Mouse (Mus musculus): ENCODE measurements around the gene Hoxb8.

The Hoxb8 gene

GRCm38 (mm10) chr11:96268031-96268745, 13.5 kb upstream of the Hoxb8 start:
- DNase-seq (ENCODE audit: low spot score in 2 of 2), result no peak

GRCm38 (mm10) chr11:96269869-96270268, 11.8 kb upstream of the Hoxb8 start:
- no peak for DNase-seq (ENCODE audit: low spot score in 2 of 2)

- no peak for DNase-seq (ENCODE audit: low spot score in 2 of 2)
These were observed 10.6 kb upstream of the Hoxb8 start, which contains the start of gene Hoxb9 for GRCm38 (mm10) chr11:96270996-96271540. Gene Hoxb9 (plus strand): TSS chr11:96271457.

GRCm38 (mm10) chr11:96271541-96272011, 10.1 kb upstream of the Hoxb8 start:
- DNase-seq (ENCODE audit: low spot score in 2 of 2), result no peak

GRCm38 (mm10) chr11:96272024-96272921, 9.4 kb upstream of the Hoxb8 start:
- no peak for DNase-seq (ENCODE audit: low spot score in 2 of 2)

GRCm38 (mm10) chr11:96274428-96274827, 7.3 kb upstream of the Hoxb8 start:
- no peak for DNase-seq (ENCODE audit: low spot score in 2 of 2)

- no peak for DNase-seq (ENCODE audit: low spot score in 2 of 2)
These were observed 5.8 kb upstream of the Hoxb8 start for GRCm38 (mm10) chr11:96275896-96276295.

- no peak for DNase-seq (ENCODE audit: low spot score in 2 of 2)
These were observed 4.3 kb upstream of the Hoxb8 start for GRCm38 (mm10) chr11:96277151-96278044.

- DNase-seq (ENCODE audit: low spot score in 2 of 2), result no peak
These were observed 3.4 kb upstream of the Hoxb8 start for GRCm38 (mm10) chr11:96278324-96278723.

- peak; percentile 81 to 88 for DNase-seq (ENCODE audit: low spot score in 2 of 2)
These were observed 2.9 kb upstream of the Hoxb8 start for GRCm38 (mm10) chr11:96278773-96279172.

- no peak for DNase-seq (ENCODE audit: low spot score in 2 of 2)
These were observed 2.1 kb upstream of the Hoxb8 start for GRCm38 (mm10) chr11:96279421-96280233.

GRCm38 (mm10) chr11:96280399-96281378, 1.0 kb upstream of the Hoxb8 start:
- no peak for DNase-seq (ENCODE audit: low spot score in 2 of 2)

- DNase-seq (ENCODE audit: low spot score in 2 of 2), result no peak
These were observed 309 bp upstream of the Hoxb8 start for GRCm38 (mm10) chr11:96281396-96281795.

- no peak for DNase-seq (ENCODE audit: low spot score in 2 of 2)
These were observed 1.2 kb downstream of the Hoxb8 start for GRCm38 (mm10) chr11:96282795-96283430.

GRCm38 (mm10) chr11:96284041-96284749, 2.5 kb downstream of the Hoxb8 start:
- no peak for DNase-seq (ENCODE audit: low spot score in 2 of 2)

- DNase-seq (ENCODE audit: low spot score in 2 of 2), result no peak
These were observed 3.3 kb downstream of the Hoxb8 start for GRCm38 (mm10) chr11:96284774-96285734.
